Mouse (Mus musculus): ENCODE measurements at regions not wholly inside any gene's neighbourhood (a gene's known extent, or its start where the extent isn't known, plus 50 kb on each side); places are given as distances from the start of the nearest gene placed in this dataset.

GRCm38 (mm10) chr8:91996305-91997022 is 194.6 kb upstream of the Irx3 start:
- TF ChIP-seq CTCF (IDR thresholded peaks at IDR 0.05; ENCODE audit: low read depth) = no peak
- Histone ChIP-seq H3K27ac (no peak overlapping the region), H3K9ac (replicated peaks) (no peak overlapping the region), H3K4me1 (replicated peaks; ENCODE audit: control insufficient read depth in 2 of 2, insufficient read depth in 2 of 2, low read length in 1 of 2) (no peaks in the 10 kb centered on the region), H3K36me3 (replicated peaks; ENCODE audit: control insufficient read depth, insufficient read depth, low read depth) (no peaks in the 10 kb centered on the region), H3K4me3 (ENCODE audit: insufficient read depth in 1 of 2, low read depth in 2 of 2, low read length in 2 of 2) (no peak overlapping the region), H3K27me3 (ENCODE audit: control insufficient read depth, insufficient read depth, low read length) (no peaks in the 10 kb centered on the region; the same call in 1 of the 2 replicates), H3K4me2 (ENCODE audit: low read depth) (no peak overlapping the region), H3K9me3 (ENCODE audit: control insufficient read depth, low read length) (no peaks in the 10 kb centered on the region)
- DNase-seq (ENCODE audit: low read depth in 3 of 3, low spot score in 3 of 3) = no peak
- ATAC-seq (ENCODE audit: insufficient read depth) = no peak
- WGBS (ENCODE audit: insufficient replicate concordance) = 48% methylated on average over 10 of the region's 10 CpGs

- no peaks in the 10 kb centered on the region for H3K9me3 ChIP-seq (ENCODE audit: control insufficient read depth, low read length)
- no peak overlapping the region for H3K9ac ChIP-seq (replicated peaks)
- WGBS (ENCODE audit: insufficient replicate concordance) = 66% methylated on average over 9 of the region's 9 CpGs
- no peak overlapping the region for H3K4me2 ChIP-seq (ENCODE audit: low read depth)
- no peaks in the 10 kb centered on the region for H3K4me1 ChIP-seq (replicated peaks; ENCODE audit: control insufficient read depth in 2 of 2, insufficient read depth in 2 of 2, low read length in 1 of 2)
- H3K36me3 ChIP-seq (replicated peaks; ENCODE audit: control insufficient read depth, insufficient read depth, low read depth) = no peaks in the 10 kb centered on the region
- H3K27ac ChIP-seq = no peak overlapping the region
- H3K4me3 ChIP-seq (ENCODE audit: insufficient read depth in 1 of 2, low read depth in 2 of 2, low read length in 2 of 2) = no peak overlapping the region
- no peaks in the 10 kb centered on the region; the same call in 1 of the 2 replicates for H3K27me3 ChIP-seq (ENCODE audit: control insufficient read depth, insufficient read depth, low read length)
- DNase-seq (ENCODE audit: low read depth in 3 of 3, low spot score in 3 of 3) (no peak), ATAC-seq (ENCODE audit: insufficient read depth) (no peak)
- no peak for TF ChIP-seq EP300 (IDR thresholded peaks at IDR 0.05; ENCODE audit: low read depth)
- no peak for TF ChIP-seq CTCF (IDR thresholded peaks at IDR 0.05; ENCODE audit: low read depth)
Observed at GRCm38 (mm10) chr8:91995407-91996144, 193.7 kb upstream of the Irx3 start.

- H3K9me3 ChIP-seq (ENCODE audit: control insufficient read depth, low read length) = no peaks in the 10 kb centered on the region; the same call in 1 of the 2 replicates
- no peaks in the 10 kb centered on the region; the same call in 1 of the 2 replicates for H3K27me3 ChIP-seq (ENCODE audit: control insufficient read depth, insufficient read depth, low read length)
- no peaks in the 10 kb centered on the region for H3K36me3 ChIP-seq (replicated peaks; ENCODE audit: control insufficient read depth, insufficient read depth, low read depth)
- no peak overlapping the region for H3K4me3 ChIP-seq (ENCODE audit: insufficient read depth in 1 of 2, low read depth in 2 of 2, low read length in 2 of 2)
- no peak for DNase-seq (ENCODE audit: low read depth in 3 of 3, low spot score in 3 of 3)
- TF ChIP-seq EP300 (IDR thresholded peaks at IDR 0.05; ENCODE audit: low read depth) (no peak), CTCF (IDR thresholded peaks at IDR 0.05; ENCODE audit: low read depth) (no peak)
- 33% methylated on average over 25 of the region's 25 CpGs for whole genome bisulfite sequencing (ENCODE audit: insufficient replicate concordance)
- no peak overlapping the region for H3K9ac ChIP-seq (replicated peaks)
- peak overlapping the region; percentile 37 for H3K4me2 ChIP-seq (ENCODE audit: low read depth)
- no peak for ATAC-seq (ENCODE audit: insufficient read depth)
- H3K4me1 ChIP-seq (replicated peaks; ENCODE audit: control insufficient read depth in 2 of 2, insufficient read depth in 2 of 2, low read length in 1 of 2) = peaks cover 0 to 3% of the 10 kb centered on the region in 2 experiments; a peak in 1 of 4 replicates
- no peak overlapping the region for H3K27ac ChIP-seq
Observed at GRCm38 (mm10) chr8:91991542-91992452, 189.9 kb upstream of the Irx3 start.

GRCm38 (mm10) chr8:91990952-91991351 is 189.1 kb upstream of the Irx3 start:
- H3K27me3 ChIP-seq (ENCODE audit: control insufficient read depth, insufficient read depth, low read length) = no peaks in the 10 kb centered on the region; the same call in 1 of the 2 replicates
- H3K9ac ChIP-seq (replicated peaks) = no peak overlapping the region
- no peak for DNase-seq (ENCODE audit: low read depth in 3 of 3, low spot score in 3 of 3)
- H3K4me1 ChIP-seq (replicated peaks; ENCODE audit: control insufficient read depth in 2 of 2, insufficient read depth in 2 of 2, low read length in 1 of 2) = peaks cover 0 to 3% of the 10 kb centered on the region in 2 experiments; a peak in 1 of 4 replicates
- no peak overlapping the region for H3K27ac ChIP-seq
- ATAC-seq (ENCODE audit: insufficient read depth) = no peak
- H3K9me3 ChIP-seq (ENCODE audit: control insufficient read depth, low read length) = no peaks in the 10 kb centered on the region; the same call in 1 of the 2 replicates
- H3K4me3 ChIP-seq (ENCODE audit: insufficient read depth in 1 of 2, low read depth in 2 of 2, low read length in 2 of 2) = no peak overlapping the region
- WGBS (ENCODE audit: insufficient replicate concordance) = 26% methylated on average over 5 of the region's 5 CpGs
- H3K36me3 ChIP-seq (replicated peaks; ENCODE audit: control insufficient read depth, insufficient read depth, low read depth) = no peaks in the 10 kb centered on the region
- no peak for TF ChIP-seq CTCF (IDR thresholded peaks at IDR 0.05; ENCODE audit: low read depth)
- no peak for TF ChIP-seq EP300 (IDR thresholded peaks at IDR 0.05; ENCODE audit: low read depth)
- no peak overlapping the region for H3K4me2 ChIP-seq (ENCODE audit: low read depth)
